Mouse (Mus musculus): ENCODE measurements around the gene Mamstr. TPM values are rescaled to one million over a fixed set of nuclear protein-coding genes. Genes with fewer than 3 reads are reported as not detected.
"Not testable (repeated sequence)": the region's sequence is repeated elsewhere in the genome, so short reads cannot be mapped to it uniquely, and the experiment has no call there.

Mamstr gene
- total RNA-seq, 2 experiments from 2014 or later = 0.12 TPM; not detected in 1

GRCm38 (mm10) chr7:45649351-45649750 lies 9.6 kb downstream of the Mamstr start:
- ATAC-seq (replicated peaks; ENCODE audit: poor library complexity) = no peak

GRCm38 (mm10) chr7:45650484-45650883 lies 10.7 kb downstream of the Mamstr start:
- ATAC-seq (replicated peaks; ENCODE audit: poor library complexity) = not testable (repeated sequence)

- ATAC-seq (replicated peaks; ENCODE audit: poor library complexity) = no peak
Measured at GRCm38 (mm10) chr7:45654424-45655047, 14.8 kb downstream of the Mamstr start.

GRCm38 (mm10) chr7:45660746-45661478 lies 21.1 kb downstream of the Mamstr start:
- ATAC-seq (replicated peaks; ENCODE audit: poor library complexity) = peak; percentile 97

- peak; percentile 51; the same call in 1 of the 2 replicates for ATAC-seq (replicated peaks; ENCODE audit: poor library complexity)
Measured at GRCm38 (mm10) chr7:45661702-45662101, 21.9 kb downstream of the Mamstr start.

- no peak for ATAC-seq (replicated peaks; ENCODE audit: poor library complexity)
Measured at GRCm38 (mm10) chr7:45665303-45666138, 25.7 kb downstream of the Mamstr start.

- ATAC-seq (replicated peaks; ENCODE audit: poor library complexity) = no peak
Measured at GRCm38 (mm10) chr7:45666161-45666560, 26.4 kb downstream of the Mamstr start, which contains the start of gene Fut2. TSS of gene Fut2 (minus strand) at chr7:45666394.

GRCm38 (mm10) chr7:45667761-45668160 lies 28.0 kb downstream of the Mamstr start:
- ATAC-seq (replicated peaks; ENCODE audit: poor library complexity) = no peak

GRCm38 (mm10) chr7:45668921-45669320 lies 29.1 kb downstream of the Mamstr start:
- no peak for ATAC-seq (replicated peaks; ENCODE audit: poor library complexity)

GRCm38 (mm10) chr7:45677627-45678295 lies 38.0 kb downstream of the Mamstr start:
- ATAC-seq (replicated peaks; ENCODE audit: poor library complexity) = no peak

GRCm38 (mm10) chr7:45678513-45678912 lies 38.7 kb downstream of the Mamstr start:
- ATAC-seq (replicated peaks; ENCODE audit: poor library complexity) = no peak

- no peak for ATAC-seq (replicated peaks; ENCODE audit: poor library complexity)
Measured at GRCm38 (mm10) chr7:45679966-45680621, 40.3 kb downstream of the Mamstr start.

GRCm38 (mm10) chr7:45681046-45681736 lies 41.4 kb downstream of the Mamstr start:
- ATAC-seq (replicated peaks; ENCODE audit: poor library complexity) = 0 out of 2 replicates have a peak, but pooled peaks have one; percentile 15

- peak; percentile 96 for ATAC-seq (replicated peaks; ENCODE audit: poor library complexity)
Measured at GRCm38 (mm10) chr7:45682144-45683126, 42.7 kb downstream of the Mamstr start.

GRCm38 (mm10) chr7:45683396-45684050 lies 43.7 kb downstream of the Mamstr start, which contains the start of gene Ntn5:
TSS of gene Ntn5 (plus strand) at chr7:45684022.
- no peak for ATAC-seq (replicated peaks; ENCODE audit: poor library complexity)

GRCm38 (mm10) chr7:45685811-45686210 lies 46.0 kb downstream of the Mamstr start:
- ATAC-seq (replicated peaks; ENCODE audit: poor library complexity) = no peak

GRCm38 (mm10) chr7:45686841-45687240 lies 47.1 kb downstream of the Mamstr start:
- no peak for ATAC-seq (replicated peaks; ENCODE audit: poor library complexity)

GRCm38 (mm10) chr7:45689099-45689498 lies 49.3 kb downstream of the Mamstr start:
- peak; percentile 48 for ATAC-seq (replicated peaks; ENCODE audit: poor library complexity)

Data from megakaryocyte progenitor cell, adult 5-6 weeks (primary cell).